Mouse (Mus musculus) gastrocnemius, postnatal 14 days (tissue): ENCODE data around the gene Fnbp1l. TPM values are rescaled to one million over a fixed set of nuclear protein-coding genes. Genes with fewer than 3 reads are reported as not detected.

Source experiments
- DNase-seq: peaks from one replicate; pipeline ENCODE4 v3.0.0; 2021; ENCODE audit warnings: mixed read lengths
- intact Hi-C: fragments of 180-260 bp; cut with DNase I; formaldehyde crosslinking; loops from one replicate; pipeline ENCODE4 v1.15.1; 2025; ENCODE audit warnings: low total_unique reads
- total RNA-seq, 2 experiments: library from RNA; stranded (reverse); gene quantifications; 2 replicates each; pipeline ENCODE4 v1.2.3; 2021

The Fnbp1l gene
- total RNA-seq, 2 experiments from 2014 or later = 11.3 to 11.8 TPM

- no peak for DNase-seq
- intact Hi-C loops = no loop called here
Observed at GRCm38 (mm10) chr3:122545346-122545745, 74.2 kb downstream of the Fnbp1l start.

- DNase-seq = no peak
- intact Hi-C loops = no loop called here
Observed at GRCm38 (mm10) chr3:122540918-122541317, 78.6 kb downstream of the Fnbp1l start.

- DNase-seq = no peak
- intact Hi-C loops = loop anchor here (2.0 kb wide), 1 partner anchor 23 kb away; no protein-coding TSS in a partner anchor
Observed at GRCm38 (mm10) chr3:122539961-122540690, 79.4 kb downstream of the Fnbp1l start.

GRCm38 (mm10) chr3:122538851-122539250 is 80.7 kb downstream of the Fnbp1l start:
- intact Hi-C loops = loop anchor here (2.0 kb wide), 1 partner anchor 24 kb away; no protein-coding TSS in a partner anchor
- DNase-seq = no peak

- intact Hi-C loops = no loop called here
- DNase-seq = no peak
Observed at GRCm38 (mm10) chr3:122535938-122536703, 83.4 kb downstream of the Fnbp1l start.

- DNase-seq = no peak
- intact Hi-C loops = no loop called here
Observed at GRCm38 (mm10) chr3:122528477-122528876, 91.0 kb downstream of the Fnbp1l start.

GRCm38 (mm10) chr3:122521294-122521693 is 98.2 kb downstream of the Fnbp1l start:
- intact Hi-C loops = no loop called here
- DNase-seq = no peak

GRCm38 (mm10) chr3:122520875-122521274 is 98.6 kb downstream of the Fnbp1l start:
- DNase-seq = no peak
- intact Hi-C loops = no loop called here

- intact Hi-C loops = no loop called here
- DNase-seq = no peak
Observed at GRCm38 (mm10) chr3:122520365-122520764, 99.2 kb downstream of the Fnbp1l start.

GRCm38 (mm10) chr3:122519082-122519481 is 100.4 kb downstream of the Fnbp1l start:
- intact Hi-C loops = loop anchor here (5.0 to 10.0 kb wide), 2 partner anchors 96 to 118 kb away; partner anchors contain the start of gene Fnbp1l
- no peak for DNase-seq

- DNase-seq = no peak
- intact Hi-C loops = loop anchor here (5.0 to 10.0 kb wide), 2 partner anchors 97 to 119 kb away; partner anchors contain the start of gene Fnbp1l
Observed at GRCm38 (mm10) chr3:122518231-122518736, 101.2 kb downstream of the Fnbp1l start.

GRCm38 (mm10) chr3:122517726-122518125 is 101.8 kb downstream of the Fnbp1l start:
- intact Hi-C loops = loop anchor here (5.0 to 10.0 kb wide), 2 partner anchors 97 to 120 kb away; partner anchors contain the start of gene Fnbp1l
- no peak for DNase-seq

- no peak for DNase-seq
- intact Hi-C loops = loop anchor here (5.0 to 10.0 kb wide), 2 partner anchors 98 to 121 kb away; partner anchors contain the start of gene Fnbp1l
Observed at GRCm38 (mm10) chr3:122516327-122516695, 103.2 kb downstream of the Fnbp1l start.

- no peak for DNase-seq
- intact Hi-C loops = loop anchor here (5.0 to 10.0 kb wide), 2 partner anchors 99 to 122 kb away; partner anchors contain the start of gene Fnbp1l
Observed at GRCm38 (mm10) chr3:122515568-122516326, 103.8 kb downstream of the Fnbp1l start.

- DNase-seq = no peak
- intact Hi-C loops = loop anchor here (10.0 kb wide), 1 partner anchor 102 kb away; the partner anchor contains the start of gene Fnbp1l
Observed at GRCm38 (mm10) chr3:122512725-122513375, 106.7 kb downstream of the Fnbp1l start.

- intact Hi-C loops = loop anchor here (10.0 kb wide), 1 partner anchor 103 kb away; the partner anchor contains the start of gene Fnbp1l
- DNase-seq = no peak
Observed at GRCm38 (mm10) chr3:122511721-122512619, 107.5 kb downstream of the Fnbp1l start.

- intact Hi-C loops = loop anchor here (10.0 kb wide), 1 partner anchor 104 kb away; the partner anchor contains the start of gene Fnbp1l
- no peak for DNase-seq
Observed at GRCm38 (mm10) chr3:122510932-122511331, 108.6 kb downstream of the Fnbp1l start.
